Mouse (Mus musculus): Measurements from ENCODE around the gene Gpr55. TPM values are rescaled to one million over a fixed set of nuclear protein-coding genes. Genes with fewer than 3 reads are reported as not detected.

Gene Gpr55
- total RNA-seq, 2 experiments from 2014 or later: 0.10 TPM; not detected in 1

- no peak for DNase-seq
- intact Hi-C loops (cut with DNase I): no loop called here
These were observed 1.5 kb downstream of the Gpr55 start for GRCm38 (mm10) chr1:85959129-85959888.

GRCm38 (mm10) chr1:85957942-85958619, 2.7 kb downstream of the Gpr55 start:
- intact Hi-C loops (cut with DNase I): no loop called here
- DNase-seq: no peak

DNA sequence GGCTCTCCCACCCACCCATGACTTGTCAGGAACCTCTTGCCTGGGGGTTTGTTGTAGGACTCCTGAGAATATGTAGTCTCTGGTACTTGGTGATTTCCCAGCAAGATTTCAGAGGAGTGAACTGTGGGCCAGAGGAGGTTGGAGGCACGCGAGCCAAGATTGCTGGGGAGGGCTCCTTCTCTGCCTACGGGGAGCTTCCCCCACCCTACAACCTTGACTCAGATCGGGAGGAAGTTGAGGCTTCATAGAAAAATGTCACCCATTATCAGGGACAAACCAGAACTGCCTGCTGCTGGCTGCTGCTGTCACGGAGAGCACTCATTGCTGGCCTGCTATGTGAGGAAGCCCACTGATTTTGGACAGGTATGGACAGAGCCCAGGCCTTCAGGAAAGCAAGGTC, 3.5 kb downstream of the Gpr55 start:
- DNase-seq: no peak
- intact Hi-C loops (cut with DNase I): no loop called here

- no peak for DNase-seq
- intact Hi-C loops (cut with DNase I): no loop called here
These were observed 5.7 kb downstream of the Gpr55 start for GRCm38 (mm10) chr1:85955150-85955549.

DNA sequence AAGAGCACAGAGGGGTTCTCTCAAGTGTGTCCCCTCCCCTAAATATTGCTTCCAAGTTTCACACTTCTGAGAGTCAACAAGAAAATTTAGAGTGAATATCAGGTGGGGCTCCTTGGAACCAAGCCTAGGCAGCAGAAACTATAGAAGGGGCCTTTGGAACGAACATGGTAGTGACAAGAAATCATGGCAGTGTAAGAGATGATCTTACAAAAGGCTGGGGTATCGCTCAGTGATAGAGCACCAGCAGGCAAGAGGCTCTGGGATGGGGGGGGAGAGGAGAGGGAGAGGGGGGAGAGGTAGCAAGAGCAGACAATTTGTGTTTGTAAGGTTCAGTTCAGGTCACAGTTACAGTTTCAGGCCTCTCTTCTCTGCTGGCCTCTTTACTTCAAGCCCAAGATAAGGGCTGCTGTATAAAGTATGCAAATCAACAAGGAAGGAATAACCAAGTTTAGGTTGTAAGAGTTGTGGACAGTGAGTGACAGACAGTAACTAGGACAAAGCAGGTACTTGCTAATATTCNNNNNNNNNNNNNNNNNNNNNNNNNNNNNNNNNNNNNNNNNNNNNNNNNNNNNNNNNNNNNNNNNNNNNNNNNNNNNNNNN, 11.6 kb downstream of the Gpr55 start:
- intact Hi-C loops (cut with DNase I): no loop called here
- DNase-seq: no peak

- no peak for DNase-seq
- intact Hi-C loops (cut with DNase I): no loop called here
These were observed 18.5 kb downstream of the Gpr55 start for GRCm38 (mm10) chr1:85942318-85942717.

GRCm38 (mm10) chr1:85937323-85937722, 23.5 kb downstream of the Gpr55 start:
- no peak for DNase-seq
- intact Hi-C loops (cut with DNase I): loop anchor here (5.0 to 10.0 kb wide), 2 partner anchors 70 to 83 kb away; no protein-coding TSS in a partner anchor

- intact Hi-C loops (cut with DNase I): loop anchor here (5.0 to 10.0 kb wide), 2 partner anchors 71 to 81 kb away; no protein-coding TSS in a partner anchor
- DNase-seq: no peak
These were observed 24.5 kb downstream of the Gpr55 start for GRCm38 (mm10) chr1:85936265-85936664.

GRCm38 (mm10) chr1:85935148-85935852, 25.5 kb downstream of the Gpr55 start:
- intact Hi-C loops (cut with DNase I): loop anchor here (5.0 to 10.0 kb wide), 2 partner anchors 72 to 80 kb away; no protein-coding TSS in a partner anchor
- peak; percentile 67 for DNase-seq

GRCm38 (mm10) chr1:85934560-85934959, 26.2 kb downstream of the Gpr55 start:
- intact Hi-C loops (cut with DNase I): loop anchor here (10.0 kb wide), 1 partner anchor 80 kb away; no protein-coding TSS in a partner anchor
- DNase-seq: no peak

DNA sequence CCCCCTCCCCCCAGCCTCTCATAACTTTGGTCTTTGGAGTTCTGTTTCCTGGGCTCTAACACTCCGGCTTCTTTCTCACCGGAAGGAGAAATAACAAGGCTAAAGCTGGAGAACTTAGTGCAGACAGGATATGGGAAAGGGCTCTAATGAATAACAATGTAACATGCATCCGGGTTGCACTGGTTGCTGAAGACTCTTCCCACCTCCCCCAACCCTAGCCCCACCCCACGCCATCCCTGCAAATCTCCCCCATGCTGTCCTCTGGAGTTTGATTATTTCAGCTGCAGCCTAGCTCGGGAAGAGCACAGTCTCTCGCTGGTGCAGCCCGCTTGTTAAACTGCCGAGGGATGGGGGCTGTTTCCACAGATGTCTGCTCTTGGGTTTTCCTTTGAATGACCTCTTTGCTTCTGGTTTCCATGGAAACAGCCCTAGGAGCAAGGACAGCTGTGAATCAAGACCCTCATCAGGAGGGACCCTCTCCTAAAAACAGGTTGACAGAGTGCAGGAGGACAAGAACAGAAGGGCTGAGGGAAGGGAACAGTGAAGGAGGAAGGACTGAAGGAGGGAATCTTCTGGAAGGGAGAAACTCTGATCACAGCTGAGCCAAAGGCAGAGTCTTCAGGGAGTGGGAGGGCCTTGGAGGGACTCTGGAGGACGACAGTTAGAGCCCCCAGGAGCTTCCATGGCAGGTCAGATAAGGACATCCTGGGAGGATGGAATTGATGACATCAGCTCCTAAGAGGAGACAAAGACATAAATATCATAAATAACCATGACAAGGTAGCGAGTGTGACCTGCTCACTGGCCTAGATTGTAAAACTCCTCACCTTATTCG, 27.0 kb downstream of the Gpr55 start:
- DNase-seq: no peak
- intact Hi-C loops (cut with DNase I): loop anchor here (10.0 kb wide), 1 partner anchor 79 kb away; no protein-coding TSS in a partner anchor

DNA sequence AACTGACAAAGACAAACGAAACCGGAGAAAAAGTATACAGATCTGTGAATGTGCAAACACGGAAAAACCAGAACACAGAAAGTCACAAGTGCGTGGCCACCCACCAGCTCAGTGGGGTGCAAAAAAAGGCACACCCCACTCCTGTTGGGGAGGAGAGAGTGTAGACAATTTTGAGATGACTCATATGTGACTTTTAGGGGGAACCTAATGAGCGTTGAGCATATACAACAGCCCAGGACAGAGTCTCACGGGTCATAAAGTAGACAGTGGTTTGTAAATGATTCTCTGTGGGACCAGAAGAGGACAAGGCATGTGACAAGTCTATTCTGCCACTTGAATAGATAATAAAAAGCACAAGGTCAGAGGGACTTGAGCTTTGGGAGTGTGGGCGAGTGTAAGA, 27.6 kb downstream of the Gpr55 start:
- intact Hi-C loops (cut with DNase I): loop anchor here (10.0 kb wide), 1 partner anchor 78 kb away; no protein-coding TSS in a partner anchor

GRCm38 (mm10) chr1:85931170-85931569, 29.6 kb downstream of the Gpr55 start:
- intact Hi-C loops (cut with DNase I): loop anchor here (10.0 kb wide), 1 partner anchor 76 kb away; no protein-coding TSS in a partner anchor
- peak; percentile 51 for DNase-seq

More for the DNA sequence above, 27.6 kb downstream of the Gpr55 start:
- DNase-seq: no peak

DNA sequence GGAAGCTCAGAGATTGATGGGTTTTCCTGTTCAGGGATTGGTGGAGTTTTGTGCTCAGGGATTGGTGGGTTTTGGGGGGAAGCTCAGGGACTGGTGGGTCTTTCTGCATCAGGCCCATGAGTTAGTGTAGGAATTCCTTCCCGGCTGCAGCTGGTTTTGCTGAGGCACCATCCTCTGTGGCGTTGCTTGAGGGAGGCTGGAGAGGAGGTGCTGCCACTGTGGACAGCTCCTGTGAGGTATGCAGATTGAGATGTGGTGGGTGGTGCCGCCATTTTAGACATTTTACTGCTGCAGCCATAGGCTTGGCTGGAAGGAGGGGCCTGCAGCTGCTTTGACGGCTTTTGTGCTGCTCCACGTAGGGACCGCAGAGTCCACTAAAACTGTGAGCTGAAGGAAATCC, 31.4 kb downstream of the Gpr55 start:
- DNase-seq: no peak
- intact Hi-C loops (cut with DNase I): no loop called here

- intact Hi-C loops (cut with DNase I): no loop called here
- DNase-seq: no peak
These were observed 32.1 kb downstream of the Gpr55 start for GRCm38 (mm10) chr1:85928688-85929065.

GRCm38 (mm10) chr1:85928057-85928687, 32.6 kb downstream of the Gpr55 start, which contains the start of gene 4933407L21Rik:
Gene 4933407L21Rik (plus strand): TSS chr1:85928483.
- peak; percentile 78 for DNase-seq
- intact Hi-C loops (cut with DNase I): no loop called here

DNA sequence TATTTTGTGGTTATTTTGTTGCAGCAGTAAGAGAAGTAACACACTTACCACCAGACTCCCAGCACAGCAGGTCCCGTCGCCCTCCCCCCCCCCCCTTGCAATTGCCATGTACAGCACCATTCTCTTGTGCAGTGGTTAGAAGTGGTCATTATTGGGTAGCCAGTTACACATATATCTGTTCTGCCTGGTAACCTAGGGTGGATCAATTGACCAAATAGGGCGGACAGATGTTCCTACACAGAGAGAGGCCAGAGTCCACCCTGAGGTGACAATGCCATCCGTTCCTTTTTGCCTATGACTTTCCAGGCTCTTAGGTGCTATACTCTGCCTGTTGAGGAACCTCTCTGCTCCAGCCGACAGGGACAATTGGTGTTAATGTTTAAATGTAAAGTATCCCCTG, 35.6 kb downstream of the Gpr55 start:
- DNase-seq: no peak
- intact Hi-C loops (cut with DNase I): no loop called here

DNA sequence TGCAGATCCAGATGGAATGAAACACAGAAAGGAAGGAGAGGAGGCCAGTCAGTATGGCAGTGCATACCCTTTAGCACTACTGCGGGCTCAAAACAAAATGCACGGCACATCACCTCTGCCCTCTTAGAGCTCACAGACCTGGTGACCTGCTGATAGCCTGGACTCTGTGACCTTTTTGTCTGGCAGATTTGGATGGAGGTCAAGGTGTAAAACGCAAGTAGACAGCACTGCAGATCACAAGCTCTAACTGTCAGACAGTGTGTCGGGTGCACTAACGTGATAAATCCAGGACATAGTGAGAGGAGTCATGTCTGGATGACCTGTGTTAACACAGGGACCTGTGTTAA, 38.0 kb downstream of the Gpr55 start:
- DNase-seq: no peak
- intact Hi-C loops (cut with DNase I): no loop called here

- intact Hi-C loops (cut with DNase I): no loop called here
- DNase-seq: peak; percentile 60
These were observed 38.5 kb downstream of the Gpr55 start for GRCm38 (mm10) chr1:85922127-85922864.
